Mouse (Mus musculus) myocyte (in vitro differentiated cells): ENCODE results near the gene Sipa1l2.

Experiments used
- CEBPB ChIP-seq: IDR thresholded peaks from 2 replicates; pipeline ENCODE4 v1.6.1; 2011; ENCODE audit warnings: mild to moderate bottlenecking, moderate library complexity; ENCODE audit not compliant: poor library complexity, insufficient read depth, severe bottlenecking
- E2F4 ChIP-seq: IDR thresholded peaks from one replicate; pipeline ENCODE4 v1.6.1; 2011; ENCODE audit warnings: mild to moderate bottlenecking, control low read depth, moderate library complexity; ENCODE audit not compliant: insufficient read depth
- MAX ChIP-seq: IDR thresholded peaks from one replicate; pipeline ENCODE4 v1.6.1; 2011; ENCODE audit warnings: low read depth, mild to moderate bottlenecking, control low read depth
- MYOD1 ChIP-seq, 3 experiments: IDR thresholded peaks; one replicate each; pipeline ENCODE4 v1.6.1; 2011; ENCODE audit warnings: control low read depth in 2 of 3, low read depth in 2 of 3, mild to moderate bottlenecking in 2 of 3, moderate library complexity in 1 of 3; ENCODE audit not compliant: insufficient read length in 2 of 3, control insufficient read depth in 1 of 3
- MYOG ChIP-seq, 3 experiments: IDR thresholded peaks; one replicate each; pipeline ENCODE4 v1.6.1; 2011; ENCODE audit warnings: control low read depth in 2 of 3, low read depth in 2 of 3, mild to moderate bottlenecking in 2 of 3; ENCODE audit not compliant: insufficient read length in 2 of 3, control insufficient read depth in 1 of 3, insufficient read depth in 1 of 3
- POLR2A ChIP-seq: IDR thresholded peaks from one replicate; pipeline ENCODE4 v1.6.1; 2011; ENCODE audit warnings: low read depth, mild to moderate bottlenecking, control low read depth, moderate library complexity; ENCODE audit not compliant: insufficient read length
- POLR2AphosphoS2 ChIP-seq: IDR thresholded peaks from one replicate; pipeline ENCODE4 v1.6.1; 2011; ENCODE audit warnings: low read depth, control low read depth; ENCODE audit not compliant: insufficient read length
- REST ChIP-seq: IDR thresholded peaks from one replicate; pipeline ENCODE4 v1.6.1; 2011; ENCODE audit warnings: mild to moderate bottlenecking, control low read depth, moderate library complexity; ENCODE audit not compliant: insufficient read depth, insufficient read length
- SRF ChIP-seq: IDR thresholded peaks from one replicate; pipeline ENCODE4 v1.6.1; 2011; ENCODE audit warnings: low read depth; ENCODE audit not compliant: control insufficient read depth, insufficient read length
- TCF12 ChIP-seq: IDR thresholded peaks from one replicate; pipeline ENCODE4 v1.6.1; 2011; ENCODE audit warnings: mild to moderate bottlenecking, control low read depth; ENCODE audit not compliant: poor library complexity, insufficient read depth, severe bottlenecking
- TCF3 ChIP-seq: IDR thresholded peaks from one replicate; pipeline ENCODE4 v1.6.1; 2011; ENCODE audit warnings: low read depth, control low read depth; ENCODE audit not compliant: insufficient read length
- USF1 ChIP-seq: IDR thresholded peaks from one replicate; pipeline ENCODE4 v1.6.1; 2011; ENCODE audit warnings: low read depth, mild to moderate bottlenecking, control low read depth, moderate library complexity

GRCm38 (mm10) chr8:125434151-125434550, 135.5 kb downstream of the Sipa1l2 start:
- no peak for TF ChIP-seq USF1
- no peak for TF ChIP-seq POLR2A
- no peak for TF ChIP-seq SRF
- TF ChIP-seq MYOD1 (IDR thresholded peaks at IDR 0.05; ENCODE audit: control insufficient read depth in 1 of 3, insufficient read length in 2 of 3, low read depth in 2 of 3): no peak
- TF ChIP-seq POLR2AphosphoS2: no peak
- TF ChIP-seq MAX: no peak
- TF ChIP-seq CEBPB: no peak
- TF ChIP-seq TCF3: no peak
- TF ChIP-seq TCF12: no peak
- no peak for TF ChIP-seq REST
- TF ChIP-seq E2F4: no peak
- TF ChIP-seq MYOG (IDR thresholded peaks at IDR 0.05; ENCODE audit: control insufficient read depth in 1 of 3, insufficient read depth in 1 of 3, insufficient read length in 2 of 3, low read depth in 2 of 3): no peak
